Mouse (Mus musculus) natural killer cell, adult 2 months (primary cell): ENCODE results near the gene Ptbp3.

Experiments used
- DNase-seq, 2 experiments: peaks; one replicate each; pipeline ENCODE4 v3.0.0; 2022; ENCODE audit warnings: low spot score in 2 of 2

The Ptbp3 gene

GRCm38 (mm10) chr4:59555177-59555576, 6.0 kb upstream of the Ptbp3 start:
- no peak for DNase-seq

GRCm38 (mm10) chr4:59553576-59553975, 4.4 kb upstream of the Ptbp3 start:
- no peak for DNase-seq

- no peak for DNase-seq
Measured at GRCm38 (mm10) chr4:59552835-59553234, 3.7 kb upstream of the Ptbp3 start.

GRCm38 (mm10) chr4:59551901-59552300, 2.7 kb upstream of the Ptbp3 start:
- no peak for DNase-seq

GRCm38 (mm10) chr4:59549977-59550560, 905 bp upstream of the Ptbp3 start:
- peak in 1 of 2 experiments; percentile 26 for DNase-seq

GRCm38 (mm10) chr4:59548560-59549174, 497 bp downstream of the Ptbp3 start:
- DNase-seq: peak; percentile 67 to 78

GRCm38 (mm10) chr4:59548011-59548559, 1.1 kb downstream of the Ptbp3 start:
- no peak for DNase-seq

GRCm38 (mm10) chr4:59547136-59547889, 1.9 kb downstream of the Ptbp3 start:
- DNase-seq: peak; percentile 21 to 38

GRCm38 (mm10) chr4:59546285-59547071, 2.7 kb downstream of the Ptbp3 start:
- peak; percentile 29 to 53 for DNase-seq

GRCm38 (mm10) chr4:59544654-59545053, 4.5 kb downstream of the Ptbp3 start:
- DNase-seq: no peak

- DNase-seq: no peak
Measured at GRCm38 (mm10) chr4:59543006-59543405, 6.2 kb downstream of the Ptbp3 start.

GRCm38 (mm10) chr4:59536281-59536680, 12.9 kb downstream of the Ptbp3 start:
- DNase-seq: no peak

GRCm38 (mm10) chr4:59535624-59536023, 13.5 kb downstream of the Ptbp3 start:
- no peak for DNase-seq

- no peak for DNase-seq
Measured at GRCm38 (mm10) chr4:59533268-59533667, 15.9 kb downstream of the Ptbp3 start.

GRCm38 (mm10) chr4:59531172-59531571, 18.0 kb downstream of the Ptbp3 start:
- peak; percentile 65 to 78 for DNase-seq

- no peak for DNase-seq
Measured at GRCm38 (mm10) chr4:59527470-59527869, 21.7 kb downstream of the Ptbp3 start.

GRCm38 (mm10) chr4:59526728-59527127, 22.4 kb downstream of the Ptbp3 start:
- DNase-seq: no peak

GRCm38 (mm10) chr4:59524875-59525274, 24.3 kb downstream of the Ptbp3 start:
- no peak for DNase-seq

GRCm38 (mm10) chr4:59510321-59510720, 38.8 kb downstream of the Ptbp3 start:
- no peak for DNase-seq

GRCm38 (mm10) chr4:59509558-59509957, 39.6 kb downstream of the Ptbp3 start:
- DNase-seq: no peak

GRCm38 (mm10) chr4:59507766-59508165, 41.4 kb downstream of the Ptbp3 start:
- DNase-seq: no peak

GRCm38 (mm10) chr4:59506704-59507103, 42.5 kb downstream of the Ptbp3 start:
- no peak for DNase-seq
